Mouse (Mus musculus) testis, adult 2 months (tissue): ENCODE data around the gene Car5a. TPM values are rescaled to one million over a fixed set of nuclear protein-coding genes. Genes with fewer than 3 reads are reported as not detected.
A peak's percentile ranks its signal among the peaks of the same experiment; 100 is the strongest.

ENCODE experiments used
- H3K27ac ChIP-seq: fragments of 200-500 bp; 2 replicates; pipeline ENCODE4 v1.5.1; 2012; ENCODE audit warnings: low read depth, low read length; ENCODE audit not compliant: control insufficient read depth, insufficient read depth
- H3K27me3 ChIP-seq: fragments of 200-500 bp; 2 replicates; pipeline ENCODE4 v1.6.1; 2012; ENCODE audit warnings: mild to moderate bottlenecking, low read length, moderate library complexity; ENCODE audit not compliant: control insufficient read depth, insufficient read depth
- H3K36me3 ChIP-seq: fragments of 200-500 bp; 2 replicates; pipeline ENCODE4 v1.6.1; 2012; ENCODE audit warnings: mild to moderate bottlenecking, low read length; ENCODE audit not compliant: control insufficient read depth, insufficient read depth
- H3K4me1 ChIP-seq: fragments of 200-500 bp; 2 replicates; pipeline ENCODE4 v1.6.1; 2012; ENCODE audit warnings: low read length; ENCODE audit not compliant: control insufficient read depth, insufficient read depth
- H3K4me3 ChIP-seq: fragments of 200-500 bp; 2 replicates; pipeline ENCODE4 v1.5.1; 2012; ENCODE audit warnings: low read depth, mild to moderate bottlenecking, low read length, moderate library complexity, mixed read lengths; ENCODE audit not compliant: control insufficient read depth
- CTCF ChIP-seq: fragments of 200-500 bp; IDR thresholded peaks from 2 replicates; pipeline ENCODE4 v1.5.1; 2012; ENCODE audit warnings: low read depth, mild to moderate bottlenecking, inconsistent platforms, low read length, moderate library complexity; ENCODE audit not compliant: control insufficient read depth, insufficient read depth, insufficient replicate concordance
- POLR2A ChIP-seq: fragments of 200-500 bp; IDR thresholded peaks from 2 replicates; pipeline ENCODE4 v1.6.1; 2012; ENCODE audit warnings: low read depth, mild to moderate bottlenecking, inconsistent platforms, low read length, moderate library complexity; ENCODE audit not compliant: control insufficient read depth
- polyA plus RNA-seq: library from polyadenylated mRNA; depleted of rRNA; stranded (reverse); fragments of >200 nt; gene quantifications from 2 replicates; pipeline ENCODE4 v1.2.3, GENCODE M21; 2012

Gene Car5a
- polyA plus RNA-seq, 1 experiment, result not detected

DNA sequence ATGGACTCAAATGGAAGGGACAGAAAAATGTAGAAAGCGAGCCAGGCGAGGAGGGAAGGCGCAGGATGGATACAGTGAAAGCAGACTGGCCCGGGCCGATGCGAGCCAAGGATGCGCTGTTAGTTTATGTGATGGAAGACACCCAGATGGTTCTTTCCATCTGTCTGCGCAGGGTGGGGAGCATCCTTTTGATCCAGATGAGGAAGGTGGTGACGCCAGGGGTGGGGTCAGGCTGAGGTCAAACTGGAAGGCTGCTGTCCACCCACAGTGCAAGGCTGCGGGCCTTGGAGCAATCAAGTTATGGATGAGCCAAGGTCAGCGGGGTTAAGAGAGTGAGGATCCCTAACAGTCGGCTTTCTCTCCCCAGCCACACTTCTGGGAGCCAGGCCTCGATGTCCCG lies 8.3 kb downstream of the Car5a start:
- Histone ChIP-seq H3K4me3 (no peak overlapping the region), H3K27ac (no peak overlapping the region), H3K4me1 (peaks cover 8% of the 10 kb centered on the region), H3K27me3 (no peaks in the 10 kb centered on the region), H3K36me3 (no peaks in the 10 kb centered on the region)
- TF ChIP-seq POLR2A, result no peak
- no peak for TF ChIP-seq CTCF

DNA sequence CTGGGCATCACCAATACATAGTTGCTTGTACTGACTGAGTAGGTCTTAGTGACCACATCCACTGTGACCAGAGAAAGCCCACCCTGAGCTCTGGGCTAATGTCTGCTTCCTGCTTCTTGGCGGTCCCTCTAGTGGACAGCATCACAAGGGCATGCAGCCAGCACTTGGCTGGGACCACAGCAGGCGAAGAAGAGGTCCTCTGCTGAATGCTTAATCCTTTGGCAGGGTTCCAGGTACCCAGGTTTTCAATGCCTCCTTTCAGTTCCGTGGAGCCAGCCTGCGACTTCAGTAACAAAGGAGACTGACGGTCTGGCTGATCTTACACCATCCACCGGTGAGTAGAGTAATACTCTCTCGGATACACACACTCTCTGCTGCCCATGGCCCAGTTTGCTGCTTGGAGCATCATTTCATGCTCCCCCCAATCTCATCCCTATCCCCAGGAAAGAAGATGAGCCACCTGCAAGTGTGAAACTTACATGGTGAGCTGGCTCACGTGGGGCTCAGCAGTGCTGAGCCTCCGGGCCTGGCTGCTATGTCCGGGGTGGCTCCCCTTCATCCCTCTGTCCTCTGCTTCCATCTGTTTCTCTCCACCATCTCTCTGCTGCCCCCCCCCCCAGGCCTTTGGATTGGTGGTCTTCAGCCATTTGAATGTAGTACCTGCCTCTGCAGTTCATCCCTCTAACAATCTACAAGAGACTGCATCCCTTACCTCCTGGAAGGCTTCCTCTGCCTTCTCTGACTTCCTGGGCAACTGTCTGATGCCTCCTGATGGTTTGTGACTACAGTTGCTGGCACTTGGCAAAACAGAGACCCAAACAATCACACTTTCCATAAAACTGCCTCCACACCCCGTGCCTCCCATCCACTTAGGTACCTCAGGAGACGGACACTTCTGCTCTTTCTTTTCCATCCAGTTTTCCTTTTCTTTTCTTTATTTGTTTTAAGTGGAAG lies 9.1 kb downstream of the Car5a start:
- Histone ChIP-seq H3K27ac (no peak overlapping the region), H3K4me1 (peaks cover 8% of the 10 kb centered on the region), H3K27me3 (no peaks in the 10 kb centered on the region), H3K4me3 (no peak overlapping the region), H3K36me3 (no peaks in the 10 kb centered on the region)
- TF ChIP-seq POLR2A (no peak), CTCF (peak; percentile 43; the same call in 1 of the 2 replicates)

DNA sequence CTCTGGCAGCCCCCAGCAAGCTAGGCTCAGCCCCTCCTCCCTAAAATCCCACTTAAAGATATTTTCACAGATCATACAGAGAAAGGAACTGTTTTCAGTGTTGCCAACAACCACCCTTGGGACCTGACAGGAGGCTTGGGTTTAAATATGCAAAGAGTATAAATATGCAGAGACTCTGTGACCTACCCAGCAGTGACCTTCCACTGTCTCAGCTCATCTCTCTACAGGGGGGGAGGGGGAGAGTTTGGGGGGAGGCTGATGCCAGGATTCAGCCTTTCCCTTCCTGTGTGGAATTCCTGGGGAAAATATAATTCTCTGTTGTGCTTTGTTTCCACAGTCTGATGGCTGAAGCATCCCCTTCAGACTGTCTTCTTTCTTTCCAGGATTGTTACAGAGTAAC lies 9.8 kb downstream of the Car5a start:
- Histone ChIP-seq H3K27ac (no peak overlapping the region), H3K4me1 (peaks cover 8% of the 10 kb centered on the region)

DNA sequence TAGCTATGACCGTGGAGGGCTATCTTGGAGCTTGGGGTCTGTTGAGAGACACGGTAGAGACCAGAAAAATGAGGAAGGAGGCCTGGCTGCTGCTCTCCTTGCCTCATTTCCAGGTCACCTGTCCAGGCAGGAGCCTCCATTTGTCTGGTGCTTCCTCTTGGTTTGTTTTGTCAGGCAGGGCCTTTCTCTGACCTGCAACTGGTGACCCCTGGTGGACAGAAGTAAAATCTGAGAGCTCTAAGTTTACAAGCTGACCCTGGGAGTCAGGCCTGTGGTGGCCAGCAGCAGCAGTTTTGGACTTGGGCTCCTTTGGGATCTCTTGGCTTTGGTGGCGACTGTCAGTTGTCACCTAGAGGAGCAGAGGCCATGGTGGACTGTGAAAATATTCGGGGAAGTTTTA lies 10.2 kb downstream of the Car5a start:
- Histone ChIP-seq H3K4me1 (peaks cover 8% of the 10 kb centered on the region), H3K4me3 (no peak overlapping the region), H3K27me3 (no peaks in the 10 kb centered on the region), H3K27ac (no peak overlapping the region), H3K36me3 (no peaks in the 10 kb centered on the region)
- no peak for TF ChIP-seq POLR2A
- TF ChIP-seq CTCF, result peak; percentile 35; the same call in 1 of the 2 replicates

More for the DNA sequence above, 9.8 kb downstream of the Car5a start:
- TF ChIP-seq POLR2A (no peak), CTCF (no peak)
- Histone ChIP-seq H3K4me3 (no peak overlapping the region), H3K36me3 (no peaks in the 10 kb centered on the region), H3K27me3 (no peaks in the 10 kb centered on the region)

DNA sequence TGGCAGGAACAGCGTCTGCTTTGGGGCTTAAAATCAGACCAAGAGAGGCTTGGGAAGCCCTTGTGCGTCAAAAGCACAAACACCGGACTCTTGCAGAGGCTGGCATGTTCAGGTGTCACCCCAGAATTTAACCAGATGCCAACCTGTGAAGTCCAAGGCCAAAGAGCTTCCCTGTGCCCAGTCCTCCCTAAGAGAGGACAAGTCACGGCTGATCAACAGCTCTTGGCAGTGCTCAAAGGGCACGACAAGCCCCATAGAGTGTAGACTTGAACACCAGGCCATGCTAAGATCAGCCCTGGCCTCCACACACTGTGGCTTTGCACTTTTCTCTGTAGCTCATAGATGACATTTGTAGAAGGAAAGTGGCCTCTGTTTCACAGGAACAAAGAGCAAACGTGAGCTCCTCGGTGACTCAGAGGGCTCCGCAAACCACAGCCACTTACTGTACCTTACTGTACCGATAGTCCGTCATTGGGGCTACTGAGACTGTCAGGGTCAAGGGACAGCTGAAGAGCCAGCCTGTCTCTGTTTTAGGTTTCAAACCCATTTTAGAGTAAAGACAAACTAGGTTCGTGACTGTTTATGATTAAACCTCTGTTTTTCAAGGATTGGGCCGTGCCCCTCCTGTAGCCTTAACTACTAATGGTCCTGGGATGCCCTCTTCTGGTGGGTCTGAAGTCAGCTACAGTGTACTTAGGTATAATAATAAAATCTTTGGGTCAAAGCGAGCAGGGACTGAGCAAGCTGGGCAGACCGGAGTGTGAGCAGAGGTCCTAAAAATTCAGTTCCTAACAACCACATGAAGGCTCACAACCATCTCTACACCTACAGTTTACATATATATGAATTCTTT lies 11.8 kb downstream of the Car5a start:
- Histone ChIP-seq H3K4me1 (peaks cover 8% of the 10 kb centered on the region), H3K27ac (peak overlapping the region; percentile 26; the same call in 1 of the 2 replicates), H3K4me3 (no peak overlapping the region), H3K36me3 (no peaks in the 10 kb centered on the region), H3K27me3 (no peaks in the 10 kb centered on the region)
- TF ChIP-seq CTCF, result no peak
- no peak for TF ChIP-seq POLR2A

DNA sequence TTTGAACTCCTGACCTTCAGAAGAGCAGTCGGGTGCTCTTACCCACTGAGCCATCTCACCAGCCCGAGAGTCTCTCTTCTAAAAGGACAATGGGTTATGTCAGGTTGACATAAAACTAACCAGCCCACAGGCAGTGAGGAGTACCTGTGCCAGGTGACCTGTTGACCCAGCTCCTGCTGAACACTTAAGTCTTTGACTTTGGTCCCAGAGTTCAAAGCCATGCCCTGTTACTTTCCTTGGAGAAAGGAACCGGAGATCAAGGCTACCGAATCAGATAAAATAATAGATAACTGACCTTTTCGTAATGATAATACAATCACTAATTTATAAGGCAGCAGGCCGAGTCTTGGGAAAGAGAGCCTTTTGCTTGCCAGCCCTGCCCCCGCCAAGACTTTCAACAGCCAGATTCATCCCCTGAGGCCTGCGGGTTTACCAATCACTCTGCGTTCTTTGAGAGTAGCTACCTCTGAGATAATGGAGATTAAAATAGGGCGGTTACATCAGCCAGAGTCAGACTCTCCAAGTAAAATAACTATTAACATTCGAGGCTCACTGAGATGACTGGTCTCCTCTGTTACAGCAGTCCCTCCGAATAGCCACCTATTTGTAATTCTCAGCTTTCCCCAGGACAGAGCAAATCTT lies 12.6 kb downstream of the Car5a start:
- Histone ChIP-seq H3K4me1 (peaks cover 8% of the 10 kb centered on the region), H3K36me3 (no peaks in the 10 kb centered on the region), H3K27me3 (no peaks in the 10 kb centered on the region), H3K4me3 (no peak overlapping the region), H3K27ac (no peak overlapping the region; the same call in 1 of the 2 replicates)
- TF ChIP-seq CTCF (no peak), POLR2A (no peak)

DNA sequence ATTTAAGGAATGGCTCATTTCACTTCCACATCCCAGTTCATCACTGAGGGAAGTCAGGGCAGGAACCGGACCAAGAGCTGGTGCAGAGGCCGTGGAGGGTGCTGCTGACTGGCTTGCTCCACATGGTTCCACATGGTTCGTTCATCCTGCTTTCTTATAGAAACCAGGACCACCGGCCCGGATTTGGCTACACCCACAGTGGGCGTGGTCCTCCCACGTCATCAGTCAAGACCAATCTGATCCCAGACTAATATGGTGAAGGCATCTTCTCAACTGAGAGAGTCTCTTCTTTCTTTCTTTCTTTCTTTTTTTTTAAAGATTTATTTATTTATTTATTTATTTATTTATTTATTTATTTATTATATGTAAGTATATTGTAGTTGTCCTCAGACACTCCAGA lies 13.1 kb downstream of the Car5a start:
- TF ChIP-seq CTCF (no peak), POLR2A (no peak)
- Histone ChIP-seq H3K4me3 (no peak overlapping the region), H3K27me3 (no peaks in the 10 kb centered on the region), H3K4me1 (peaks cover 8% of the 10 kb centered on the region), H3K36me3 (no peaks in the 10 kb centered on the region), H3K27ac (no peak overlapping the region)
